Mouse (Mus musculus) layer of hippocampus, adult 8-10 months (tissue): ENCODE results near the gene Lyrm1. TPM values are rescaled to one million over a fixed set of nuclear protein-coding genes. Genes with fewer than 3 reads are reported as not detected.
A peak's percentile ranks its signal among the peaks of the same experiment; 100 is the strongest.

Experiments used
- DNase-seq, 2 experiments: peaks; one replicate each; pipeline ENCODE4 v3.0.0; 2022; ENCODE audit warnings: low spot score in 2 of 2
- total RNA-seq, 4 experiments: library from RNA; stranded (reverse); gene quantifications; 2 replicates each; pipeline ENCODE4 v1.2.4; 2022

Lyrm1 gene
- total RNA-seq, 4 experiments from 2014 or later = 10.6 to 13.4 (median 10.9) TPM

DNA sequence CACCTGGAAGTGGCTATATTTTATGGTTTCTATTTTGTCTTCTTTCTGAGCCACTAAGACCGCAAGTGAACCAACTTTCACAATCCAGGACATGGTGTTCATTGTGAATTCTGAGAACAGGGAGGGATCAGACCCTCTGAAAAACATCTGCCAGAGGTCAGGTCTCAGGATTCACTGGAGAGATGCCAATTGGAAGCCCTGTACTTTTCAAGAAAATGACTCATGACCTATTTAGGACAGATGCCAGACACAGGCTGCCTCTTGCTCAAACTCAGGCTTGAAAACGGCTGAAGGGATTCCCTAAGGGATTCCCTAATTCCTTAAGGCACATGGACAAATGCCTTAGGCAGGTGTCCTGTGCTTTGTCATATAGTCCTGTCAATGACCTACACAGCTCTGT is 65.4 kb downstream of the Lyrm1 start:
- DNase-seq = no peak

DNA sequence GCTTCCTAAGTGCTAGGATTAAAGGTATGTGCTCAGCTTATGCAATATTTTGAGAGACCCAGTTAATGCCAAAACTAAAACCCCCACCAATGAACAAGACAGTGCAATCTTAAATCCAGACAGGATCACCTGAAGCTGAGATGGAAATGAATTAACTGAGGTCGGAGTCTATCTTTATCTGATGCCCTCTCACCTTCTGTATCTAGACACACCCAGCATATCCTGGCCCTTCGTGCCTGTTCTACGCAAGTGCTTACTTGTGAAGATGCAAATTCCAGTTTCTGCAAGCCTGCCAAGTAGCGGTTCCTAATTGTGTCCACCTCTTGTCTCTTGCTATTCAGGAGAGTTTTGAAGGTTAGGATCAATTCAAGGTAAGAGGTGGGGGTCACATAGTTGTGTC is 69.5 kb downstream of the Lyrm1 start:
- no peak for DNase-seq

DNA sequence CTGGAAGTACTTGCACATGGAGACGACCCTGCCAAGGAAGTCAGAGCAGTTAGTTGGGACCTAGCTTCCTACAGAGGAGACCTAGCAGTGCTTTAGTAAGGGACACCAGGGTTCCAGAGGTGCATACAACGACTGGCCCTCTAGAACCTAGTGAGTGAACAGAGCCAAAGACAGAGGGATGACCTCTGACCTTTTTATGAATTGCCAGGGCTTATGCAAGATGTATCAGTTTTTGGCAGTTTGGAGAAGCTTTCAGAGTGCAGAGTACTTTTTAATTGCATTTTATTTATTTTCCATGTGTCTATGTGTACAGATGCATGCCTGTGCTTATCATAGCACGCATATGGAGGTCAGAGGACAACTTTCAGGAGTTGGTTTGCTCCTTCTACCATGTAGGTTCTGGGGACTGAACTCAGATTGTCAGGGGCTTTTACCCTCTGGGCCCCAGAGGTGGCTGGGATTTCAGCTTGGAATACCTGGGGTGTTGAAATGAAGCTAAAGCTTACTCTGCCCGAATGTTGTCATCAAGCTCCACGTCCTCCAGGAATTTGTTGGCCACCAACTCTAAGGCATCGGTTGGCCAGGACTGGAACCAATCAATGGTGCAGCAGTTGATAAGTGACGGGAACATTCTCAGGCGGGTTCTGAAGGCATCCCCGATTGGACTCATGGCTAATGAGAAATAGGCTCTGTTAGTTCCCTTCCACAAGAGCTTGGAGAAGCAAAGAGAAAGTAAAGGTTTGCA is 70.2 kb downstream of the Lyrm1 start:
- DNase-seq = no peak

DNA sequence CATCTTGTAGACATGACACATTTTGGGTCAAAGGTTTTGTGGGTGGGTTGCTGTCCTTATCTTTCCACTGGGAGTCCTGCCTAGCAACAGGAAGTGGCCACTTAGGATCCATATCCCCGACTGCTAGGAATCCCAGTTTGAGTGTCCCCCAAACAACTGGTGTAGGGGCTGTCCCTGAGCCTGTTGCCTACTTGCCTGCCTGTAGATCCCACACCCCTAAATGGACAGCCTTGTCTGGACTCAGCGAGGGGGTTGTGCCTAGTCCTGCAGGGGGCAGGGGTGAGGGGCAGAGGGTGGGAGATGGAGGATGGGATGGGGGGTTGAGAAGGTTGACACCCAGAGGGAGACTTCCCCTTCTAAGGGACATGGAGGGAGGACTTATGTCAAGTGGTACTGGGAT is 73.7 kb downstream of the Lyrm1 start:
- DNase-seq = no peak

DNA sequence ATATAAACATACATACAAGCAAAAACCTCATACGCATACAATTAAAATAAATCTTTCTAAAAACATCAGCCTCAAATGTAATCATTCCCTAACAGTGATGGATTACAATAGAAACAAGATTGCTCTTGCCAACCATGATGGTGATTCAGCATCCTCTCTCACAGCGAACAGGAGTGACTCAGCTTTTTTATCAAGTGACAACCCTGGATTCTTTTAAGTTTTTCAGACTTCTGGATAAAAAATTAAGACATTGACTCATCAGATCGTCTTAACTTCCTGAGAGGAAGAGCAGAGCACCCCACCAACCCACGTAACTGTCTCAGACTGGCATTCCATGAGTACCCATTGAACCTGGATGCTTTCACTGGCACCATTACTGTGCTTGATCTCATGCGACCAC is 78.6 kb downstream of the Lyrm1 start:
- DNase-seq = no peak

DNA sequence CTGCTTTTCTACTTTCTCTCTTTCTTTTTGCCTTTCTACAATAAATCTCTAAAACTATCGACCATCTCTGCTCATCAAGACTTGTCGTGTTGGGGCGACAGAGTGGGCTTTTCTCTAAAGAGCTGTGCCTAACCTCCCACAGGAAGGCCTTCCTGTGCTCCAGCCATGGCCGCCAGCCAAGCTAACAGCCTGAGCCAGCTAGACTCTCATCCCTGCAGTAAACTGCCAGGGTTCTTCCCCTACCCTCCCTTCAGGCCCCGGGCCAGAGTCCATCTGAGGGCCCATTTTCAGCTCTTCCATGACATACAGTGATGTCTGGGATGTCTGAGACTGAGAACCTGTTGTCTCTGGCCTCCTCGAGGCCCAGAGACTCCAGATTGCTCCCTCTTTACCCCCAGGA is 80.6 kb downstream of the Lyrm1 start:
- no peak for DNase-seq

GRCm38 (mm10) chr7:119977574-119977973 is 81.9 kb downstream of the Lyrm1 start:
- no peak for DNase-seq

DNA sequence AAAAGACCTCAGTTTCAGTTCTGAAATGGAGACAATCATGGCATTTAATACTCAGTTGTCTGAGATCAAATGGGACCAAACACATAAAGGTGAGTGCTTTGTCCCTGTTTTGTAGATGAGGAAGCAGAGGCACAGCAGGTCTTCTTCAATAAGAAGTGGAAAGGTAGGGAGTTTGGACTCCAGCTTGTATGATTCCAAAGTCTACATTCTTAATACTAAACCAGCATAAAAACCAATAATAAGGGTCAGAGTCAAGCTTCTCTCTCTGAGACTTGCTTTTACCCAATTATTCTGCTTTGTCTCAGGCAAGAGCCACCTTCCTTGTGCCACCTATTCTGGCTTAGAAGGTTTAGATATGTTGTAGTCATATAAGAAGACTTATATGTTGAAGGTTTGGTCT is 82.9 kb downstream of the Lyrm1 start:
- no peak for DNase-seq

GRCm38 (mm10) chr7:119980170-119980569 is 84.5 kb downstream of the Lyrm1 start:
- DNase-seq = no peak

GRCm38 (mm10) chr7:119985279-119985912 is 89.7 kb downstream of the Lyrm1 start:
- peak; percentile 47 to 71 for DNase-seq

DNA sequence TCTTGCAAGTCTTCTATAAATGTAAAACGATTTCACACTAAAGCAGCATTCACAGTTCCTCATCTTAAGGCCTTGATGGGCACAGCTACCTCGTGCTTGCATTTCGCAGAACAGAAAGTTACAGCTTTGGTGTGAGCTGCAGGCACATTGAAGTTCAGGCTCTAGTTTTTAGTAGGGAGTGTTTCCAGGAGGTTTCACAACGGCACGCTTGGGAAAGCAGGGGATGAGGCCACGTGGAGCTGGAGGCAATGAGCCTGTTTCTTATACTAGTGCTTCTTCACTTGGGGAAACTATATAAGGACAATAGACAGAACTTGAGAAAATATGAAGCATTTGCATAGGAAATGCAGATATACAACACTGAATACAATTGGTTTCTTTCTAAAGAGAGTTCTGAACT is 101.4 kb downstream of the Lyrm1 start:
- DNase-seq = no peak

Other genes with a start within 250 kb of the Lyrm1 start
- gene Acsm4, start 205.8 kb upstream of the Lyrm1 start, total RNA-seq = not detected
- 10 to 100 TPM; 45.8 to 52.3 (median 50.7) TPM for gene Thumpd1, start 175.1 kb upstream of the Lyrm1 start, total RNA-seq
- gene Acsm3, start 134.9 kb upstream of the Lyrm1 start, total RNA-seq = not detected
- 1 to 10 TPM in 3 of 4 experiments, under 1 TPM in 1; 0.60 to 2.1 (median 1.7) TPM for gene Rexo5, start 101.9 kb upstream of the Lyrm1 start, total RNA-seq
- gene Eri2, start 101.8 kb upstream of the Lyrm1 start, total RNA-seq = 10 to 100 TPM in 1 of 4 experiments, 1 to 10 TPM in 3; 6.8 to 10.8 (median 8.9) TPM
- gene Dcun1d3, start 437 bp downstream of the Lyrm1 start, total RNA-seq = 10 to 100 TPM; 19.6 to 42.2 (median 25.1) TPM
- under 1 TPM; 0.25 to 0.58 (median 0.38) TPM for gene Dnah3, start 199.4 kb downstream of the Lyrm1 start, total RNA-seq
- 10 to 100 TPM; 10.3 to 17.6 (median 13.0) TPM for gene Tmem159, start 206.5 kb downstream of the Lyrm1 start, total RNA-seq
- under 1 TPM in 2 of 4 experiments, not detected in 2; 0.39 to 0.49 TPM for gene Zp2, start 249.4 kb downstream of the Lyrm1 start, total RNA-seq